Mouse (Mus musculus) limb, embryonic 14.5 days (tissue): ENCODE measurements around the gene Dock9. TPM values are rescaled to one million over a fixed set of nuclear protein-coding genes. Genes with fewer than 3 reads are reported as not detected.

Source experiments
- ATAC-seq: fragments of 200-750 bp; cut with Nextera tagmentation; 2 replicates; pipeline ENCODE4 v1.8.0; 2017; ENCODE audit warnings: low read depth, moderate number of reproducible peaks, moderate TSS enrichment; ENCODE audit not compliant: low FRiP score
- DNase-seq: peaks from one replicate; pipeline ENCODE4 v3.0.0-alpha.2; 2015; ENCODE audit warnings: low spot score
- H3K27ac ChIP-seq: fragments of 300-500 bp; sonication (generic); replicated peaks from 2 replicates; pipeline ENCODE4 v1.5.1; 2014; ENCODE audit warnings: low read depth, mild to moderate bottlenecking, low read length, moderate library complexity, mixed read lengths
- H3K27me3 ChIP-seq: fragments of 300-500 bp; sonication (generic); 2 replicates; pipeline ENCODE4 v1.6.1; 2014; ENCODE audit warnings: low read length, mixed read lengths; ENCODE audit not compliant: control insufficient read depth, insufficient read depth
- H3K36me3 ChIP-seq: fragments of 300-500 bp; sonication (generic); 2 replicates; pipeline ENCODE4 v1.6.1; 2014; ENCODE audit warnings: mild to moderate bottlenecking, low read length, moderate library complexity, mixed read lengths; ENCODE audit not compliant: control insufficient read depth, insufficient read depth
- H3K4me1 ChIP-seq: fragments of 300-500 bp; sonication (generic); 2 replicates; pipeline ENCODE4 v1.6.1; 2014; ENCODE audit warnings: antibody characterized with exemption, low read length, mixed read lengths; ENCODE audit not compliant: control insufficient read depth, insufficient read depth
- H3K4me2 ChIP-seq: fragments of 300-500 bp; sonication (generic); replicated peaks from 2 replicates; pipeline ENCODE4 v1.6.1; 2014; ENCODE audit warnings: low read depth, mild to moderate bottlenecking, low read length, moderate library complexity; ENCODE audit not compliant: severe bottlenecking
- H3K4me3 ChIP-seq: fragments of 300-500 bp; sonication (generic); replicated peaks from 2 replicates; pipeline ENCODE4 v1.5.1; 2014; ENCODE audit warnings: low read length
- H3K9ac ChIP-seq: fragments of 300-500 bp; sonication (generic); 2 replicates; pipeline ENCODE4 v1.6.1; 2014; ENCODE audit warnings: mild to moderate bottlenecking, low read depth, low read length, moderate library complexity; ENCODE audit not compliant: severe bottlenecking
- H3K9me3 ChIP-seq: fragments of 300-500 bp; sonication (generic); 2 replicates; pipeline ENCODE4 v1.6.1; 2016; ENCODE audit warnings: low read length; ENCODE audit not compliant: control insufficient read depth
- POLR2A ChIP-seq: fragments of 200-500 bp; IDR thresholded peaks from 2 replicates; pipeline ENCODE4 v1.8.0; 2012; ENCODE audit warnings: inconsistent platforms, mild to moderate bottlenecking, moderate library complexity, borderline replicate concordance; ENCODE audit not compliant: insufficient read depth, insufficient read length; ENCODE audit errors: extremely low read depth
- WGBS: fragments of 180-500 bp; shearing (Covaris S2); extraction: QIAGEN DNeasy Blood & Tissue Kit; methylation state at CpG from one replicate; pipeline ENCODE4 v1.1.7; 2014; 5-methylcytosine and 5-hydroxymethylcytosine counted together
- polyA plus RNA-seq, 2 experiments: library from polyadenylated mRNA; depleted of rRNA in 1 of 2; stranded (reverse) in 1 of 2; unstranded in 1 of 2; fragments of >200 nt; fragmentation: Nextera tagmentation in 1 of 2; extraction: Ambion mirVana in 1 of 2; gene quantifications; 2 replicates each; pipeline versions ENCODE4 v1.2.1 to v1.2.3; 2012 to 2014

Gene Dock9
- polyA plus RNA-seq, 2 experiments, result 13.8 to 19.7 TPM

DNA sequence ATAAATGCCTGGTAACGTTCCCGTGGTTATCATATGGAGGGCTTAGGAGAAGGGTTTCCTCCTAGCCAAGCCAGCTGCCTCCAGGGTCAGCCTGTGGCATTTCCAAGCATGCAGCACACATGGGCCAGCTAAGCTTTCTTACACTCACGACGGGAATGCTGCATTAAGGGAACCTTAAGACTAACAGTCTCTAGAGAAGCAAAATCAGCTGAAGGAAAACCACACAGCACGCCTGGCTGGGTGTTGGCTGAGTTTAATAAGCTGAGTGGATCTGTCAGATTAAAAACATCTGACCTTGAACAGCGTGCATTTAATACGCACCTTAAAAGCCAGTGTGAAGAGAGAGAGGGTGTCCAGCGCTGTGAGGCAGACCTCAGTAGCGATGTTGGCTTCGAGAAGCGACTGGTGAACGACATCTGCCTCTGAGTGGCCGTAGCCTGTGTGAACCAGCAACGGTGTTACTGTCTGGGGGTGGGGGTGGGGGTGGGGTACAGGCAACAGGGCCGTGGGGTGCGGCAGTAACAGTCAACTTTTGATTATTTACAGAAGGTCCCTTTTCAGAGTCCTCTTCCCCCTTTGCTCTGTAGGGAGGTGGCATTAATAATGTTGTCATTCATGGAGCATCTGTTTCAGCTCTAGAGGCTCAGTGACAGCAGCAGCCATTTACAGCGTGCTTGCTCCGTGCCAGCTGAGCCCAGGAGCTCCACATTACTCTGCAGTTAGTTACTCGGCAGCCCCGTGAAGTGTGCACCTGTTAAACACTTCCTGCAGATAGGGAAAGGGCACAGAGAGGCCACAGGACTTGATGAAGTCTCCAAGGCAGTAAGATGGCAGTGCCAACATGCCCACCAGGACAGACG is 211.5 kb downstream of the Dock9 start:
- TF ChIP-seq POLR2A, result no peak
- Histone ChIP-seq H3K9ac (no peak overlapping the region), H3K4me1 (peaks cover 9% of the 10 kb centered on the region; the same call in 1 of the 2 replicates), H3K9me3 (no peaks in the 10 kb centered on the region), H3K4me3 (no peak overlapping the region), H3K36me3 (no peaks in the 10 kb centered on the region), H3K27me3 (no peaks in the 10 kb centered on the region), H3K4me2 (no peak overlapping the region), H3K27ac (no peak overlapping the region)
- DNase-seq (no peak), ATAC-seq (0 out of 2 replicates have a peak, but pooled peaks have one; percentile 16)
- 24% methylated on average over 21 of the region's 21 CpGs for WGBS

GRCm38 (mm10) chr14:121579055-121579454 is 218.6 kb downstream of the Dock9 start:
- H3K27me3 ChIP-seq, result no peaks in the 10 kb centered on the region
- H3K27ac ChIP-seq, result no peak overlapping the region
- no peak overlapping the region for H3K4me2 ChIP-seq
- H3K9ac ChIP-seq, result no peak overlapping the region
- 38% methylated on average over 3 of the region's 3 CpGs for WGBS
- H3K4me3 ChIP-seq, result no peak overlapping the region
- ATAC-seq (peak; percentile 37; the same call in 1 of the 2 replicates), DNase-seq (peak; percentile 55)
- no peaks in the 10 kb centered on the region for H3K4me1 ChIP-seq
- H3K9me3 ChIP-seq, result no peaks in the 10 kb centered on the region
- peaks cover 7% of the 10 kb centered on the region for H3K36me3 ChIP-seq
- TF ChIP-seq POLR2A, result no peak

DNA sequence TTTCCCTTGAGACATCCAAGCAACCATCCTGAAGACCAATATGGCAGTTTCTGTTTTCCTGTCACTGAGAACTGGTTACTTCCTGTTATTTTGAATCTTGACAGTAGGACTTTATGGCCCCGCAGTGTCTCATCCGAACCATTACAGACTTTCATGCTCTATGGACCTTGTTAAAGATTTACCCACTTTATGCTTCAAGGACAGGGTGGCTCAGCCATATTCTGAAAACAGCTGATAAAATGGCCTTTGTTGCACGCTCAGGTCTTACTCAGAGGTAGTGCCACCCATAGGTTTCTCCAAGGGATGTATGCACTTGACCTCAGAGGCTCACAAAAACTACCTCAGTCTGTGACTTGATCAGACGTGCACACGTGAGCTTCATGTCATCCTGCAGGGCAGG is 224.2 kb downstream of the Dock9 start:
- ATAC-seq, result no peak
- H3K36me3 ChIP-seq, result peaks cover 7% of the 10 kb centered on the region
- 92% methylated on average over 5 of the region's 5 CpGs for WGBS

DNA sequence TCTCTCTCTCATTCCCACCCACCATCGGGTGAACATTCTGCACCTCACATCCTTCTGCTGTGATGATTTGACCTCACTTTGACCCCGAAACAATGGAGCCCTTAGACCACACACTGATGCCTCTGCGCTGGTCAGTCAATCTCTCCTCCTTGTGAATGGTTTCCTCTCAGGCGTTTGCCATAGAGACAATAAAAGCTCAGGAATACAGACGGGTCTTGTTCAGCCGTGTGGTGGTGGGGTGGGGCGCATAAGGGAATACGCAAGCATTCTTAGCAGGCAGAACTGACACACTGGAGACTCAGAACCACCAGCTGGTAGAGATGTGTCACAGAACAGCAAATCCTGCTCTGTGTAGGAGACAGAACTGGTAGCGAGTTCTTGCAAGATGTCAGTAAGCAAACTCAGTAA is 230.8 kb downstream of the Dock9 start:
- 48% methylated on average over 9 of the region's 9 CpGs for WGBS
- Histone ChIP-seq H3K27me3 (no peaks in the 10 kb centered on the region), H3K4me1 (peaks cover 18% of the 10 kb centered on the region), H3K9ac (no peak overlapping the region), H3K4me3 (no peak overlapping the region), H3K9me3 (no peaks in the 10 kb centered on the region), H3K27ac (no peak overlapping the region), H3K4me2 (no peak overlapping the region), H3K36me3 (no peaks in the 10 kb centered on the region)
- no peak for TF ChIP-seq POLR2A
- ATAC-seq, result 0 out of 2 replicates have a peak, but pooled peaks have one; percentile 51
- DNase-seq, result no peak

More for the DNA sequence above, 224.2 kb downstream of the Dock9 start:
- H3K4me3 ChIP-seq, result no peak overlapping the region
- TF ChIP-seq POLR2A, result no peak
- H3K4me2 ChIP-seq, result no peak overlapping the region
- H3K27me3 ChIP-seq, result no peaks in the 10 kb centered on the region
- no peak overlapping the region for H3K27ac ChIP-seq
- H3K9me3 ChIP-seq, result no peaks in the 10 kb centered on the region
- no peaks in the 10 kb centered on the region for H3K4me1 ChIP-seq
- no peak overlapping the region for H3K9ac ChIP-seq
- DNase-seq, result no peak

GRCm38 (mm10) chr14:121565930-121566329 is 231.7 kb downstream of the Dock9 start:
- DNase-seq (no peak), ATAC-seq (no peak; the same call in 1 of the 2 replicates)
- H3K4me2 ChIP-seq, result peak overlapping the region; percentile 1; the same call in 1 of the 2 replicates
- 36% methylated on average over 6 of the region's 6 CpGs for WGBS
- no peak for TF ChIP-seq POLR2A
- no peaks in the 10 kb centered on the region for H3K9me3 ChIP-seq
- no peaks in the 10 kb centered on the region for H3K27me3 ChIP-seq
- H3K36me3 ChIP-seq, result no peaks in the 10 kb centered on the region
- H3K27ac ChIP-seq, result no peak overlapping the region
- peaks cover 18% of the 10 kb centered on the region for H3K4me1 ChIP-seq
- H3K4me3 ChIP-seq, result no peak overlapping the region
- H3K9ac ChIP-seq, result no peak overlapping the region
